In the genomic region with DNA sequence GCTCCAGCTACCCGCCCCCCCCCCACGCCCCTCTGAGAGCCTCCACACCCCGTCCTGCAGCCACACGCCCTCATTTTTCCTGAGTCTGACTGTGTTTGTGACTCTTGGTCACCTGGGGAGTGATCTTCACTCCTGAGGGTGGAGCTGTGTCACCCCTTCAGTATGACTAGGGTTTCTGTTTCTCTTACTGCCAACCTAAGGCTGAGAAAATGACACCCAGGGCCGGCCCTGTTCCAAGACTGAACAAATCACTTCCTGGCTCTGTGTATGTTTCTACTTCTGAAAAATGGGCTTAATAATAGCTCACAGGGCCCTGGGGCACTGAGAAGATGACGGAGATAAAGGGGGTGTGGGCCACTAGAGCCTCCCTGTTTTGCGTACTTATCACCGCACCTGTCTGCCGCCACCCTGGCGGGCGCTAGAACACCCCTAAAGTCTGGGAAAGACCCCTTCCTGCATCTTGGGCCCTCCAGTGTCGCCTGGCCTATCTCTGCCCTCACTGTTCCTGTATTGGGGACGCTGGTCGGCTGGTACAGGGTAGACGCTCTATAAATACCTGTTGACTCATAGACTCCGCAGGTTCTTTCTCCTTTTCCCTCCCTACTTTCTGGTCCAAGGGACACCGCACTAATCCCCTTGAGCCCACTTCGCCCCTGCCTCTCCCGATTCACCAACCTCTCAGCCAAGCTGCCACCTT, we compare ENCODE assay signal across 9 mouse cellular contexts. TPM values are rescaled to one million over a fixed set of nuclear protein-coding genes. Genes with fewer than 3 reads are reported as not detected.
A peak's percentile ranks its signal among the peaks of the same experiment; 100 is the strongest.
DNase-seq lines count a peak whose midpoint lies in the region; ATAC-seq and TF ChIP-seq lines count a peak whose summit lies in the region.
"Had no signal": no experiment of that assay in that cellular context is flagged by ENCODE, and none has a peak within 500 bp of the region (broad histone marks: within the 10 kb centered on the region; RNA-seq: fewer than 3 reads in every experiment).

No protein-coding gene starts in this region.

- no peak for ATAC-seq in embryonic facial prominence, embryonic 12.5 days (ENCODE audit: insufficient number of reproducible peaks, insufficient read depth, low FRiP score, low TSS enrichment)
- ATAC-seq in hindbrain, embryonic 14.5 days (ENCODE audit: low FRiP score): no peak
- ATAC-seq in lung, embryonic 16.5 days (ENCODE audit: low read depth): peak; percentile 60
- ATAC-seq in cerebellum, adult (ENCODE audit: insufficient number of reproducible peaks, low FRiP score, low TSS enrichment): no peak

- H3K9me3 ChIP-seq in embryonic facial prominence, embryonic 12.5 days: no peaks in the 10 kb centered on the region
- H3K9me3 ChIP-seq in hindbrain, embryonic 14.5 days (ENCODE audit: control insufficient read depth, low read length): no peaks in the 10 kb centered on the region
- no peaks in the 10 kb centered on the region for H3K9me3 ChIP-seq in lung, embryonic 16.5 days (ENCODE audit: control insufficient read depth, low read length)

- DNase-seq in kidney, adult 2 months: peak; percentile 37
- DNase-seq in kidney, adult 9 months: no peak
- DNase-seq in hindbrain, embryonic 14.5 days (ENCODE audit: low spot score): no peak
- no peak for DNase-seq in frontal cortex, postnatal 10 days (ENCODE audit: low spot score in 2 of 2)
- DNase-seq in frontal cortex, postnatal 36 days (ENCODE audit: low spot score in 2 of 2): no peak

- no peak overlapping the region for H3K9ac ChIP-seq in embryonic facial prominence, embryonic 12.5 days
- no peak overlapping the region for H3K9ac ChIP-seq in hindbrain, embryonic 14.5 days
- peak overlapping the region; percentile 71 for H3K9ac ChIP-seq in lung, embryonic 16.5 days (ENCODE audit: low read length)

- peak overlapping the region; percentile 40 for H3K27ac ChIP-seq in kidney, adult 2 months (ENCODE audit: insufficient read depth, low read depth, low read length)
- no peak overlapping the region for H3K27ac ChIP-seq in embryonic facial prominence, embryonic 12.5 days
- no peak overlapping the region for H3K27ac ChIP-seq in hindbrain, embryonic 14.5 days
- peak overlapping the region; percentile 54 for H3K27ac ChIP-seq in lung, embryonic 16.5 days (ENCODE audit: low read length)

- WGBS in kidney, adult 2 months: 33% methylated on average over 19 of the region's 19 CpGs
- WGBS in embryonic facial prominence, embryonic 12.5 days: 18% methylated on average over 19 of the region's 19 CpGs
- WGBS in hindbrain, embryonic 14.5 days: 27% methylated on average over 19 of the region's 19 CpGs
- WGBS in lung, embryonic 16.5 days: 14% methylated on average over 18 of the region's 19 CpGs

- TF ChIP-seq CTCF in kidney, adult 2 months (conservative IDR thresholded peaks at IDR 0.05; ENCODE audit: insufficient read depth, insufficient read length, low read depth, low read length): no peak

- H3K36me3 ChIP-seq in kidney, adult 2 months (ENCODE audit: control insufficient read depth, insufficient read depth, low read length): no peaks in the 10 kb centered on the region
- no peaks in the 10 kb centered on the region for H3K36me3 ChIP-seq in embryonic facial prominence, embryonic 12.5 days
- H3K36me3 ChIP-seq in hindbrain, embryonic 14.5 days (replicated peaks; ENCODE audit: control insufficient read depth, insufficient read depth): no peaks in the 10 kb centered on the region
- H3K36me3 ChIP-seq in lung, embryonic 16.5 days (ENCODE audit: control insufficient read depth, insufficient read depth, low read length): no peaks in the 10 kb centered on the region

- peak overlapping the region; percentile 46 for H3K4me3 ChIP-seq in kidney, adult 2 months (ENCODE audit: insufficient read depth, low read depth, low read length)
- peak overlapping the region; percentile 28 for H3K4me3 ChIP-seq in embryonic facial prominence, embryonic 12.5 days
- H3K4me3 ChIP-seq in hindbrain, embryonic 14.5 days (replicated peaks; ENCODE audit: low read length): no peak overlapping the region
- H3K4me3 ChIP-seq in lung, embryonic 16.5 days (ENCODE audit: low read length): peak overlapping the region; percentile 56

- peak overlapping the region; percentile 42 for H3K4me2 ChIP-seq in embryonic facial prominence, embryonic 12.5 days (replicated peaks)
- peak overlapping the region; percentile 28; the same call in 1 of the 2 replicates for H3K4me2 ChIP-seq in hindbrain, embryonic 14.5 days (replicated peaks)
- peak overlapping the region; percentile 51 for H3K4me2 ChIP-seq in lung, embryonic 16.5 days (ENCODE audit: low read depth, low read length)

- no peak for TF ChIP-seq POLR2A in kidney, adult 2 months (IDR thresholded peaks at IDR 0.05; ENCODE audit: low read depth, low read length)

- no peaks in the 10 kb centered on the region for H3K27me3 ChIP-seq in kidney, adult 2 months (replicated peaks; ENCODE audit: control insufficient read depth, insufficient read depth, low read length)
- H3K27me3 ChIP-seq in embryonic facial prominence, embryonic 12.5 days: peaks cover 21% of the 10 kb centered on the region
- peaks cover 18% of the 10 kb centered on the region for H3K27me3 ChIP-seq in hindbrain, embryonic 14.5 days (ENCODE audit: control insufficient read depth, insufficient read depth, low read length)
- no peaks in the 10 kb centered on the region; the same call in 1 of the 2 replicates for H3K27me3 ChIP-seq in lung, embryonic 16.5 days (ENCODE audit: control insufficient read depth, insufficient read depth, low read depth, low read length)
- H3K27me3 ChIP-seq: Patski had no signal

- peaks cover 3% of the 10 kb centered on the region; the same call in 1 of the 2 replicates for H3K4me1 ChIP-seq in kidney, adult 2 months (ENCODE audit: control insufficient read depth, insufficient read depth, low read length)
- peaks cover 4% of the 10 kb centered on the region; the same call in 1 of the 2 replicates for H3K4me1 ChIP-seq in embryonic facial prominence, embryonic 12.5 days
- 0 out of 2 replicates have a peak, but pooled peaks cover 6% of the 10 kb centered on the region for H3K4me1 ChIP-seq in hindbrain, embryonic 14.5 days (replicated peaks; ENCODE audit: control insufficient read depth, insufficient read depth, low read length)
- peaks cover 10% of the 10 kb centered on the region; the same call in 1 of the 2 replicates for H3K4me1 ChIP-seq in lung, embryonic 16.5 days (replicated peaks; ENCODE audit: control insufficient read depth, insufficient read depth, low read length)

RNA-seq across cellular contexts. Expression of a gene that starts 0.5 kb away (rescaled TPM):
- polyA plus RNA-seq in kidney, adult 2 months (2012; rRNA removed): 14.9 and 17.3 TPM in 2 replicates
- 2.1 and 2.5 TPM in 2 replicates for polyA plus RNA-seq in embryonic facial prominence, embryonic 12.5 days (2016; fragmentation: Nextera tagmentation; extraction: Ambion mirVana)
- 0.13 and 0.31 TPM in 2 replicates for polyA plus RNA-seq in hindbrain, embryonic 14.5 days (2014; fragmentation: Nextera tagmentation; extraction: Ambion mirVana)
- 12.6 and 14.2 TPM in 2 replicates for polyA plus RNA-seq in lung, embryonic 16.5 days (2015; fragmentation: Nextera tagmentation; extraction: Ambion mirVana)

RNA-seq across cellular contexts. Expression of a gene that starts 5.7 kb away (rescaled TPM):
- not detected in 2 replicates for polyA plus RNA-seq in kidney, adult 2 months (2012; rRNA removed)
- 1.4 and 1.7 TPM in 2 replicates for polyA plus RNA-seq in embryonic facial prominence, embryonic 12.5 days (2016; fragmentation: Nextera tagmentation; extraction: Ambion mirVana)
- 0.32 TPM in 1 of 2 replicates, not detected in the other for polyA plus RNA-seq in hindbrain, embryonic 14.5 days (2014; fragmentation: Nextera tagmentation; extraction: Ambion mirVana)
- polyA plus RNA-seq in lung, embryonic 16.5 days (2015; fragmentation: Nextera tagmentation; extraction: Ambion mirVana): 0.48 and 0.80 TPM in 2 replicates

RNA-seq across cellular contexts. Expression of a gene that starts 7.7 kb away (rescaled TPM):
- polyA plus RNA-seq in kidney, adult 2 months (2012; rRNA removed): 6.0 and 6.4 TPM in 2 replicates
- 19.5 and 19.8 TPM in 2 replicates for polyA plus RNA-seq in embryonic facial prominence, embryonic 12.5 days (2016; fragmentation: Nextera tagmentation; extraction: Ambion mirVana)
- 12.5 and 14.4 TPM in 2 replicates for polyA plus RNA-seq in hindbrain, embryonic 14.5 days (2014; fragmentation: Nextera tagmentation; extraction: Ambion mirVana)
- 10.9 and 12.6 TPM in 2 replicates for polyA plus RNA-seq in lung, embryonic 16.5 days (2015; fragmentation: Nextera tagmentation; extraction: Ambion mirVana)

RNA-seq across cellular contexts. Expression of a gene that starts 9.0 kb away (rescaled TPM):
- 0.27 TPM in 1 of 2 replicates, not detected in the other for polyA plus RNA-seq in kidney, adult 2 months (2012; rRNA removed)
- not detected in 2 replicates for polyA plus RNA-seq in embryonic facial prominence, embryonic 12.5 days (2016; fragmentation: Nextera tagmentation; extraction: Ambion mirVana)
- polyA plus RNA-seq in hindbrain, embryonic 14.5 days (2014; fragmentation: Nextera tagmentation; extraction: Ambion mirVana): 0.35 and 0.87 TPM in 2 replicates
- not detected in 2 replicates for polyA plus RNA-seq in lung, embryonic 16.5 days (2015; fragmentation: Nextera tagmentation; extraction: Ambion mirVana)
- polyA plus RNA-seq: Patski had no signal

RNA-seq across cellular contexts. Expression of a gene that starts 10.5 kb away (rescaled TPM):
- 0.38 and 0.69 TPM in 2 replicates for polyA plus RNA-seq in kidney, adult 2 months (2012; rRNA removed)
- 0.15 TPM in 1 of 2 replicates, not detected in the other for polyA plus RNA-seq in embryonic facial prominence, embryonic 12.5 days (2016; fragmentation: Nextera tagmentation; extraction: Ambion mirVana)
- polyA plus RNA-seq in hindbrain, embryonic 14.5 days (2014; fragmentation: Nextera tagmentation; extraction: Ambion mirVana): 0.13 TPM in 1 of 2 replicates, not detected in the other
- 0.23 and 0.87 TPM in 2 replicates for polyA plus RNA-seq in lung, embryonic 16.5 days (2015; fragmentation: Nextera tagmentation; extraction: Ambion mirVana)

Comparison
In these comparisons a context has a peak if more than half of its experiments do, and no peak if none do; other contexts are left out.
1. H3K27ac ChIP-seq: peak in kidney, adult 2 months (single experiment) and lung, embryonic 16.5 days (single experiment); none in embryonic facial prominence, embryonic 12.5 days (single experiment) and hindbrain, embryonic 14.5 days (single experiment).
2. Peak in every context shown above with its lines, with median percentiles within 50 percentile points of each other: H3K4me2 ChIP-seq.